Comparison of ENCODE assay signal across 32 mouse cellular contexts in the genomic region with DNA sequence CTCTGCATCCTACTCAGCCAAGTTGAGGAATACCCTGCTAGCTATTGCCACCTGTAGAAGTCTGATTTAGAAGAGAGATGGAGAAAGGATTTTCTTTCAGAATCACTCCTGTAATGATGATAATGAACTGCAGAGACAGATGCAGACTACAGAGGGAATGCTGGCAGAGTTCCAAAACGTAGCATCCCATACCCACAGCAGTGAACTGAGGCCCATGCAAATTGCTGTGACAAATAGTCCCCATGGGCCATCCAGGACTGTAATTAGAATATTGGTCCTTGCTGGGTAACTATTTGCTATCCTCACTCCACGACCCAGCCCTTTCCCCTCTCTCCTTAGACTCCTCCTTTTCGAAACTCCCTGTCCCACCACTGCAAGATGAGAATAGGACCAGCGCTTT.
A peak's percentile ranks its signal among the peaks of the same experiment; 100 is the strongest.
DNase-seq lines count a peak whose midpoint lies in the region; ATAC-seq and TF ChIP-seq lines count a peak whose summit lies in the region.
"Had no signal": no experiment of that assay in that cellular context is flagged by ENCODE, and none has a peak within 500 bp of the region (broad histone marks: within the 10 kb centered on the region; RNA-seq: fewer than 3 reads in every experiment).

No protein-coding gene starts in this region.

- no peak; the same call in 1 of the 2 replicates for ATAC-seq in forebrain, embryonic 14.5 days
- ATAC-seq in midbrain, embryonic 14.5 days (ENCODE audit: low FRiP score, low TSS enrichment), result no peak
- ATAC-seq in midbrain, embryonic 15.5 days (replicated peaks), result no peak
- ATAC-seq in hindbrain, embryonic 14.5 days (ENCODE audit: low FRiP score), result peak; percentile 48; the same call in 1 of the 2 replicates
- ATAC-seq: inflammation-experienced regulatory T-cells, adult 6 months; Patski had no signal

- H3K4me2 ChIP-seq in forebrain, embryonic 14.5 days (ENCODE audit: low read length), result no peak overlapping the region
- no peak overlapping the region for H3K4me2 ChIP-seq in midbrain, embryonic 14.5 days (ENCODE audit: low read length)
- no peak overlapping the region for H3K4me2 ChIP-seq in midbrain, embryonic 15.5 days
- H3K4me2 ChIP-seq in hindbrain, embryonic 14.5 days (replicated peaks), result no peak overlapping the region
- H3K4me2 ChIP-seq: embryonic facial prominence, embryonic 13.5 days; forebrain, embryonic 12.5 days; heart, embryonic 15.5 days; limb, embryonic 12.5 days; liver, embryonic 15.5 days; lung, embryonic 14.5 days; midbrain, embryonic 12.5 days had no signal

- no peak overlapping the region for H3K4me3 ChIP-seq in forebrain, embryonic 14.5 days (ENCODE audit: low read depth, low read length)
- H3K4me3 ChIP-seq in forebrain, embryonic 10.5 days, result no peak overlapping the region
- H3K4me3 ChIP-seq in midbrain, embryonic 14.5 days (replicated peaks; ENCODE audit: low read depth, low read length), result no peak overlapping the region
- H3K4me3 ChIP-seq in midbrain, embryonic 15.5 days, result no peak overlapping the region
- no peak overlapping the region for H3K4me3 ChIP-seq in hindbrain, embryonic 14.5 days (replicated peaks; ENCODE audit: low read length)
- H3K4me3 ChIP-seq in gastrocnemius, adult 2 months, result no peak overlapping the region
- H3K4me3 ChIP-seq: embryonic facial prominence, embryonic 13.5 days; erythroblast, embryonic 14.5 days; forebrain, embryonic 12.5 days; heart, embryonic 10.5 days; heart, embryonic 15.5 days; limb, embryonic 12.5 days; liver, embryonic 15.5 days; midbrain, embryonic 12.5 days; myocyte had no signal

- no peaks in the 10 kb centered on the region for H3K4me1 ChIP-seq in forebrain, embryonic 14.5 days (ENCODE audit: control insufficient read depth, insufficient read depth, low read length)
- no peaks in the 10 kb centered on the region for H3K4me1 ChIP-seq in forebrain, embryonic 10.5 days
- no peaks in the 10 kb centered on the region for H3K4me1 ChIP-seq in midbrain, embryonic 14.5 days (ENCODE audit: control insufficient read depth, insufficient read depth, low read length)
- H3K4me1 ChIP-seq in midbrain, embryonic 15.5 days, result no peaks in the 10 kb centered on the region
- H3K4me1 ChIP-seq in hindbrain, embryonic 14.5 days (replicated peaks; ENCODE audit: control insufficient read depth, insufficient read depth, low read length), result no peaks in the 10 kb centered on the region
- H3K4me1 ChIP-seq: embryonic facial prominence, embryonic 13.5 days; forebrain, embryonic 12.5 days; heart, embryonic 10.5 days; heart, embryonic 15.5 days; limb, embryonic 12.5 days; liver, embryonic 15.5 days; midbrain, embryonic 12.5 days had no signal

- no peak overlapping the region for H3K27ac ChIP-seq in forebrain, embryonic 14.5 days (ENCODE audit: low read depth, low read length)
- H3K27ac ChIP-seq in forebrain, embryonic 10.5 days, result no peak overlapping the region
- H3K27ac ChIP-seq in midbrain, embryonic 14.5 days (replicated peaks; ENCODE audit: low read depth, low read length), result no peak overlapping the region
- H3K27ac ChIP-seq in midbrain, embryonic 15.5 days, result no peak overlapping the region
- no peak overlapping the region for H3K27ac ChIP-seq in hindbrain, embryonic 14.5 days
- H3K27ac ChIP-seq in gastrocnemius, adult 2 months, result no peak overlapping the region
- H3K27ac ChIP-seq: embryonic facial prominence, embryonic 13.5 days; forebrain, embryonic 12.5 days; heart, embryonic 10.5 days; heart, embryonic 15.5 days; limb, embryonic 12.5 days; liver, embryonic 15.5 days; midbrain, embryonic 12.5 days had no signal

- peak; percentile 14 for DNase-seq in forebrain, embryonic 14.5 days (ENCODE audit: low spot score)
- DNase-seq in forebrain, embryonic 10.5 days (ENCODE audit: extremely low spot score, low spot score), result no peak
- DNase-seq in midbrain, embryonic 14.5 days, result peak; percentile 63
- peak; percentile 58 for DNase-seq in brain, embryonic 14.5 days (ENCODE audit: low read depth)
- DNase-seq in hindbrain, embryonic 14.5 days (ENCODE audit: low spot score), result peak; percentile 61
- DNase-seq in adrenal gland, postnatal 4 days (ENCODE audit: low spot score in 2 of 2), result no peak
- no peak for DNase-seq in gastrocnemius, adult 2 months
- DNase-seq: adrenal gland, postnatal 25 days; cerebellum, adult 2 months; cerebellum, postnatal 36 days; embryo, embryonic 11 days; gastrocnemius, postnatal 14 days; heart, postnatal 36 days; kidney, adult 11 months; kidney, postnatal 14 days; layer of hippocampus, adult 9-11 months; lung, embryonic 14.5 days; lung, postnatal 14 days; thymus, adult 2 months; thymus, postnatal 4 days had no signal

- no peaks in the 10 kb centered on the region for H3K27me3 ChIP-seq in forebrain, embryonic 14.5 days (replicated peaks; ENCODE audit: control insufficient read depth, insufficient read depth, low read length)
- no peaks in the 10 kb centered on the region for H3K27me3 ChIP-seq in forebrain, embryonic 10.5 days (ENCODE audit: poor library complexity, severe bottlenecking)
- H3K27me3 ChIP-seq in midbrain, embryonic 14.5 days (ENCODE audit: control insufficient read depth, insufficient read depth, low read length), result no peaks in the 10 kb centered on the region
- no peaks in the 10 kb centered on the region for H3K27me3 ChIP-seq in midbrain, embryonic 15.5 days (replicated peaks)
- H3K27me3 ChIP-seq in hindbrain, embryonic 14.5 days (ENCODE audit: control insufficient read depth, insufficient read depth, low read length), result no peaks in the 10 kb centered on the region
- H3K27me3 ChIP-seq: embryonic facial prominence, embryonic 13.5 days; forebrain, embryonic 12.5 days; heart, embryonic 15.5 days; limb, embryonic 12.5 days; liver, embryonic 15.5 days; midbrain, embryonic 12.5 days; Patski had no signal

- no peaks in the 10 kb centered on the region for H3K9me3 ChIP-seq in forebrain, embryonic 14.5 days (replicated peaks; ENCODE audit: control insufficient read depth, low read length)
- H3K9me3 ChIP-seq in forebrain, embryonic 10.5 days, result no peaks in the 10 kb centered on the region
- H3K9me3 ChIP-seq in midbrain, embryonic 14.5 days (ENCODE audit: control insufficient read depth, low read length), result no peaks in the 10 kb centered on the region
- no peaks in the 10 kb centered on the region for H3K9me3 ChIP-seq in midbrain, embryonic 15.5 days
- no peaks in the 10 kb centered on the region for H3K9me3 ChIP-seq in hindbrain, embryonic 14.5 days (ENCODE audit: control insufficient read depth, low read length)
- H3K9me3 ChIP-seq: embryonic facial prominence, embryonic 13.5 days; forebrain, embryonic 12.5 days; heart, embryonic 10.5 days; heart, embryonic 15.5 days; limb, embryonic 12.5 days; liver, embryonic 15.5 days; midbrain, embryonic 12.5 days had no signal

- H3K36me3 ChIP-seq in forebrain, embryonic 14.5 days (ENCODE audit: control insufficient read depth, insufficient read depth, low read length), result no peaks in the 10 kb centered on the region
- H3K36me3 ChIP-seq in forebrain, embryonic 10.5 days (replicated peaks), result no peaks in the 10 kb centered on the region
- no peaks in the 10 kb centered on the region for H3K36me3 ChIP-seq in midbrain, embryonic 14.5 days (ENCODE audit: control insufficient read depth, insufficient read depth, low read length)
- H3K36me3 ChIP-seq in midbrain, embryonic 15.5 days (replicated peaks), result no peaks in the 10 kb centered on the region
- no peaks in the 10 kb centered on the region for H3K36me3 ChIP-seq in hindbrain, embryonic 14.5 days (replicated peaks; ENCODE audit: control insufficient read depth, insufficient read depth)
- H3K36me3 ChIP-seq: embryonic facial prominence, embryonic 13.5 days; forebrain, embryonic 12.5 days; heart, embryonic 10.5 days; heart, embryonic 15.5 days; limb, embryonic 12.5 days; liver, embryonic 15.5 days; midbrain, embryonic 12.5 days had no signal

- TF ChIP-seq POLR2A in brain, embryonic 14.5 days (IDR thresholded peaks at IDR 0.05; ENCODE audit: borderline replicate concordance, extremely low read depth, insufficient read depth, insufficient read length, poor library complexity, severe bottlenecking), result no peak

- no peak for TF ChIP-seq CTCF in brain, embryonic 14.5 days (IDR thresholded peaks at IDR 0.05; ENCODE audit: borderline replicate concordance, extremely low read depth, insufficient read depth, insufficient read length)
- no peak for TF ChIP-seq CTCF in gastrocnemius, adult 2 months (IDR thresholded peaks at IDR 0.05)

- no peak overlapping the region for H3K9ac ChIP-seq in forebrain, embryonic 14.5 days (ENCODE audit: low read length)
- no peak overlapping the region for H3K9ac ChIP-seq in midbrain, embryonic 14.5 days (replicated peaks; ENCODE audit: low read length)
- H3K9ac ChIP-seq in midbrain, embryonic 15.5 days, result no peak overlapping the region
- no peak overlapping the region for H3K9ac ChIP-seq in hindbrain, embryonic 14.5 days
- H3K9ac ChIP-seq: embryonic facial prominence, embryonic 13.5 days; forebrain, embryonic 12.5 days; heart, embryonic 15.5 days; limb, embryonic 12.5 days; liver, embryonic 15.5 days; lung, embryonic 14.5 days; midbrain, embryonic 12.5 days had no signal

- intact Hi-C loops in gastrocnemius, adult 2 months (cut with DNase I), result no loop called here

- 75% methylated on average over 4 of the region's 4 CpGs for WGBS in forebrain, embryonic 14.5 days
- WGBS in forebrain, embryonic 10.5 days, result 79% methylated on average over 4 of the region's 4 CpGs
- 65% methylated on average over 4 of the region's 4 CpGs for WGBS in midbrain, embryonic 14.5 days
- 57% methylated on average over 4 of the region's 4 CpGs for WGBS in midbrain, embryonic 15.5 days
- WGBS in hindbrain, embryonic 14.5 days, result 56% methylated on average over 4 of the region's 4 CpGs

Comparison
In these comparisons a context has a peak if more than half of its experiments do, and no peak if none do; other contexts are left out.
1. DNase-seq: peak in forebrain, embryonic 14.5 days (single experiment), midbrain, embryonic 14.5 days (single experiment), brain, embryonic 14.5 days (single experiment) and hindbrain, embryonic 14.5 days (single experiment); none in forebrain, embryonic 10.5 days (single experiment), adrenal gland, postnatal 4 days (0 of 2) and gastrocnemius, adult 2 months (single experiment).